Mouse (Mus musculus): ENCODE data around the gene Snx29.

- TF ChIP-seq CTCF (IDR thresholded peaks at IDR 0.05) (no peak), POLR2A (IDR thresholded peaks at IDR 0.05; ENCODE audit: insufficient read depth, low read depth, low read length) (no peak)
These were observed 57.3 kb downstream of the Snx29 start for GRCm38 (mm10) chr16:11380038-11380437.

Measured in heart, adult 2 months (tissue).